Mouse (Mus musculus) hindbrain, embryonic 10.5 days (tissue): ENCODE measurements around the gene Hist1h3a. TPM values are rescaled to one million over a fixed set of nuclear protein-coding genes. Genes with fewer than 3 reads are reported as not detected.
A peak's percentile ranks its signal among the peaks of the same experiment; 100 is the strongest.
"Not testable (repeated sequence)": the region's sequence is repeated elsewhere in the genome, so short reads cannot be mapped to it uniquely, and the experiment has no call there.

ENCODE experiments used
- DNase-seq: peaks from one replicate; pipeline ENCODE4 v3.0.0-alpha.2; 2017; ENCODE audit warnings: low spot score
- H3K27ac ChIP-seq: fragments of 300-500 bp; sonication (generic); 2 replicates; pipeline ENCODE4 v1.5.1; 2016; ENCODE audit warnings: mild to moderate bottlenecking, moderate library complexity
- H3K27me3 ChIP-seq: fragments of 300-500 bp; sonication (generic); 2 replicates; pipeline ENCODE4 v1.6.1; 2016; ENCODE audit warnings: mild to moderate bottlenecking; ENCODE audit not compliant: poor library complexity, insufficient read depth, severe bottlenecking
- H3K36me3 ChIP-seq: fragments of 300-500 bp; sonication (generic); 2 replicates; pipeline ENCODE4 v1.6.1; 2016; ENCODE audit warnings: mild to moderate bottlenecking, moderate library complexity
- H3K4me1 ChIP-seq: fragments of 300-500 bp; sonication (generic); replicated peaks from 2 replicates; pipeline ENCODE4 v1.6.1; 2016; ENCODE audit warnings: mild to moderate bottlenecking
- H3K4me3 ChIP-seq: fragments of 300-500 bp; sonication (generic); 2 replicates; pipeline ENCODE4 v1.5.1; 2016; ENCODE audit warnings: mild to moderate bottlenecking, moderate library complexity
- H3K9me3 ChIP-seq: fragments of 300-500 bp; sonication (generic); 2 replicates; pipeline ENCODE4 v1.6.1; 2016; ENCODE audit warnings: mild to moderate bottlenecking, moderate library complexity
- WGBS: fragments of 180-500 bp; shearing (Covaris S2); methylation state at CpG from one replicate; pipeline ENCODE4 v1.1.7; 2016; 5-methylcytosine and 5-hydroxymethylcytosine counted together
- polyA plus RNA-seq: library from polyadenylated mRNA; unstranded; fragments of >200 nt; fragmentation: Nextera tagmentation; extraction: Ambion mirVana; gene quantifications from 2 replicates; pipeline ENCODE4 v1.2.1, GENCODE M21; 2016

Hist1h3a gene
- 3.7 and 4.8 TPM in 2 replicates for polyA plus RNA-seq

GRCm38 (mm10) chr13:23761871-23762821 is at the start of gene Hist1h3a:
Gene Hist1h3a (minus strand): TSS chr13:23762386.
- not testable (repeated sequence) for H3K36me3 ChIP-seq, H3K27me3 ChIP-seq, H3K9me3 ChIP-seq
- DNase-seq: peak; percentile 74
- Histone ChIP-seq H3K4me1 (peaks cover 56% of the 10 kb centered on the region), H3K4me3 (peak within 1 kb of the TSS; percentile 66), H3K27ac (peak within 1 kb of the TSS; percentile 94)
- under 1% methylated on average over 33 of the region's 52 CpGs for WGBS

- Histone ChIP-seq H3K9me3 (no peaks in the 10 kb centered on the region), H3K36me3 (no peaks in the 10 kb centered on the region), H3K4me3 (no peak within 1 kb of the TSS), H3K27me3 (no peaks in the 10 kb centered on the region), H3K27ac (no peak within 1 kb of the TSS), H3K4me1 (no peaks in the 10 kb centered on the region)
- WGBS: 88% methylated on average over 15 of the region's 15 CpGs
- no peak for DNase-seq
Measured at GRCm38 (mm10) chr13:23806422-23807052, 44.4 kb upstream of the Hist1h3a start, which contains the start of gene Slc17a2. Gene Slc17a2 (plus strand): TSS chr13:23806993.

GRCm38 (mm10) chr13:23804532-23804931 is 42.3 kb upstream of the Hist1h3a start:
- Histone ChIP-seq H3K4me1 (no peaks in the 10 kb centered on the region), H3K27me3 (no peaks in the 10 kb centered on the region), H3K27ac (no peak overlapping the region), H3K4me3 (no peak overlapping the region), H3K36me3 (no peaks in the 10 kb centered on the region), H3K9me3 (no peaks in the 10 kb centered on the region)
- DNase-seq: no peak
- WGBS: 84% methylated on average over 2 of the region's 2 CpGs

- H3K9me3 ChIP-seq: no peaks in the 10 kb centered on the region
- H3K4me3 ChIP-seq: no peak overlapping the region
- 74% methylated on average over 5 of the region's 5 CpGs for WGBS
- no peaks in the 10 kb centered on the region for H3K36me3 ChIP-seq
- H3K27me3 ChIP-seq: no peaks in the 10 kb centered on the region
- no peaks in the 10 kb centered on the region for H3K4me1 ChIP-seq
- no peak overlapping the region for H3K27ac ChIP-seq
- DNase-seq: no peak
Measured at GRCm38 (mm10) chr13:23799405-23799804, 37.2 kb upstream of the Hist1h3a start.

- Histone ChIP-seq H3K4me1 (no peaks in the 10 kb centered on the region), H3K4me3 (no peak overlapping the region), H3K27ac (no peak overlapping the region), H3K9me3 (no peaks in the 10 kb centered on the region), H3K27me3 (no peaks in the 10 kb centered on the region), H3K36me3 (no peaks in the 10 kb centered on the region)
- WGBS: 43% methylated on average over 2 of the region's 2 CpGs
- no peak for DNase-seq
Measured at GRCm38 (mm10) chr13:23792520-23792919, 30.3 kb upstream of the Hist1h3a start.

GRCm38 (mm10) chr13:23779025-23779424 is 16.8 kb upstream of the Hist1h3a start:
- H3K9me3 ChIP-seq: no peaks in the 10 kb centered on the region
- H3K4me1 ChIP-seq: no peaks in the 10 kb centered on the region
- no peak overlapping the region for H3K4me3 ChIP-seq
- DNase-seq: no peak
- WGBS: 85% methylated on average over 4 of the region's 4 CpGs
- H3K27me3 ChIP-seq: no peaks in the 10 kb centered on the region
- H3K27ac ChIP-seq: no peak overlapping the region
- H3K36me3 ChIP-seq: no peaks in the 10 kb centered on the region

- no peak for DNase-seq
- H3K4me3 ChIP-seq: no peak overlapping the region
- WGBS: 93% methylated on average over 7 of the region's 7 CpGs
- H3K4me1 ChIP-seq: 0 out of 2 replicates have a peak, but pooled peaks cover 2% of the 10 kb centered on the region
- no peak overlapping the region for H3K27ac ChIP-seq
- no peaks in the 10 kb centered on the region for H3K36me3 ChIP-seq
- H3K27me3 ChIP-seq: no peaks in the 10 kb centered on the region
- no peaks in the 10 kb centered on the region for H3K9me3 ChIP-seq
Measured at GRCm38 (mm10) chr13:23778339-23778738, 16.2 kb upstream of the Hist1h3a start.

- 24% methylated on average over 21 of the region's 21 CpGs for WGBS
- Histone ChIP-seq H3K4me3 (peak overlapping the region; percentile 28), H3K27ac (peak overlapping the region; percentile 53), H3K9me3 (no peaks in the 10 kb centered on the region), H3K27me3 (no peaks in the 10 kb centered on the region), H3K4me1 (peaks cover 19% of the 10 kb centered on the region), H3K36me3 (no peaks in the 10 kb centered on the region)
- DNase-seq: peak; percentile 71
Measured at GRCm38 (mm10) chr13:23772561-23773313, 10.6 kb upstream of the Hist1h3a start.

- not testable (repeated sequence) for DNase-seq
Measured at GRCm38 (mm10) chr13:23769613-23770012, 7.4 kb upstream of the Hist1h3a start, which contains the start of gene Trim38. Gene Trim38 (plus strand): TSS chr13:23769913.

GRCm38 (mm10) chr13:23768834-23769397 is 6.7 kb upstream of the Hist1h3a start:
- no peak overlapping the region for H3K27ac ChIP-seq
- H3K27me3 ChIP-seq: no peaks in the 10 kb centered on the region
- H3K4me3 ChIP-seq: no peak overlapping the region
- 61% methylated on average over 5 of the region's 5 CpGs for WGBS
- no peak for DNase-seq
- no peaks in the 10 kb centered on the region for H3K9me3 ChIP-seq
- peaks cover 30% of the 10 kb centered on the region for H3K4me1 ChIP-seq
- no peaks in the 10 kb centered on the region for H3K36me3 ChIP-seq

More at GRCm38 (mm10) chr13:23769613-23770012, 7.4 kb upstream of the Hist1h3a start, which contains the start of gene Trim38:
- H3K4me3 ChIP-seq, H3K27me3 ChIP-seq, H3K9me3 ChIP-seq, H3K27ac ChIP-seq, H3K36me3 ChIP-seq: not testable (repeated sequence)
- 92% methylated on average over 2 of the region's 2 CpGs for WGBS
- peaks cover 23% of the 10 kb centered on the region for H3K4me1 ChIP-seq

- Histone ChIP-seq H3K27ac (no peak overlapping the region), H3K27me3 (no peaks in the 10 kb centered on the region), H3K36me3 (no peaks in the 10 kb centered on the region), H3K4me3 (no peak overlapping the region), H3K9me3 (no peaks in the 10 kb centered on the region), H3K4me1 (peaks cover 29% of the 10 kb centered on the region)
- DNase-seq: no peak
Measured at GRCm38 (mm10) chr13:23766772-23767171, 4.6 kb upstream of the Hist1h3a start.

GRCm38 (mm10) chr13:23765172-23765513 is 3.0 kb upstream of the Hist1h3a start:
- peak overlapping the region; percentile 66; the same call in 1 of the 2 replicates for H3K4me3 ChIP-seq

More at GRCm38 (mm10) chr13:23765172-23765513, 3.0 kb upstream of the Hist1h3a start:
- Histone ChIP-seq H3K27ac (0 out of 2 replicates have a peak overlapping the region, but pooled peaks have one; percentile 94), H3K4me1 (peaks cover 35% of the 10 kb centered on the region), H3K36me3 (no peaks in the 10 kb centered on the region), H3K9me3 (no peaks in the 10 kb centered on the region), H3K27me3 (no peaks in the 10 kb centered on the region)
- no peak for DNase-seq
- 71% methylated on average over 1 of the region's 1 CpGs for WGBS
